Mouse (Mus musculus) C2C12 (cell line): ENCODE results near the gene Pik3r6.

Source experiments
- CEBPB ChIP-seq: IDR thresholded peaks from one replicate; pipeline ENCODE4 v1.6.1; 2011; ENCODE audit warnings: low read depth, mild to moderate bottlenecking, control low read depth, moderate library complexity
- CTCF ChIP-seq: IDR thresholded peaks from one replicate; pipeline ENCODE4 v1.5.1; 2011; ENCODE audit not compliant: control insufficient read depth, insufficient read depth, insufficient read length
- MAX ChIP-seq: IDR thresholded peaks from one replicate; pipeline ENCODE4 v1.6.1; 2011; ENCODE audit warnings: mild to moderate bottlenecking, control low read depth
- MYOD1 ChIP-seq: IDR thresholded peaks from one replicate; pipeline ENCODE4 v1.6.1; 2011; ENCODE audit warnings: low read depth; ENCODE audit not compliant: control insufficient read depth, insufficient read length
- MYOG ChIP-seq: IDR thresholded peaks from one replicate; pipeline ENCODE4 v1.6.1; 2011; ENCODE audit not compliant: control insufficient read depth, insufficient read length; ENCODE audit errors: extremely low read depth
- USF1 ChIP-seq: IDR thresholded peaks from one replicate; pipeline ENCODE4 v1.6.1; 2011; ENCODE audit warnings: low read depth, mild to moderate bottlenecking, control low read depth, moderate library complexity

- no peak for TF ChIP-seq MAX
- no peak for TF ChIP-seq CTCF
- TF ChIP-seq MYOD1, result no peak
- no peak for TF ChIP-seq USF1
- TF ChIP-seq CEBPB, result no peak
- TF ChIP-seq MYOG, result no peak
These were observed 49.5 kb upstream of the Pik3r6 start for GRCm38 (mm10) chr11:68453301-68453700.
